Mouse (Mus musculus) heart, adult 8-10 months (tissue): Measurements from ENCODE around the gene Tomm5. TPM values are rescaled to one million over a fixed set of nuclear protein-coding genes. Genes with fewer than 3 reads are reported as not detected.
"Not testable (repeated sequence)": the region's sequence is repeated elsewhere in the genome, so short reads cannot be mapped to it uniquely, and the experiment has no call there.

Experiments used
- DNase-seq: peaks from one replicate; pipeline ENCODE4 v3.0.0; 2022; ENCODE audit warnings: low spot score
- total RNA-seq, 4 experiments: library from RNA; stranded (reverse); gene quantifications; 2 replicates each; pipeline ENCODE4 v1.2.4; 2022

Gene Tomm5
- total RNA-seq, 4 experiments from 2014 or later = 234 to 269 (median 250) TPM

DNA sequence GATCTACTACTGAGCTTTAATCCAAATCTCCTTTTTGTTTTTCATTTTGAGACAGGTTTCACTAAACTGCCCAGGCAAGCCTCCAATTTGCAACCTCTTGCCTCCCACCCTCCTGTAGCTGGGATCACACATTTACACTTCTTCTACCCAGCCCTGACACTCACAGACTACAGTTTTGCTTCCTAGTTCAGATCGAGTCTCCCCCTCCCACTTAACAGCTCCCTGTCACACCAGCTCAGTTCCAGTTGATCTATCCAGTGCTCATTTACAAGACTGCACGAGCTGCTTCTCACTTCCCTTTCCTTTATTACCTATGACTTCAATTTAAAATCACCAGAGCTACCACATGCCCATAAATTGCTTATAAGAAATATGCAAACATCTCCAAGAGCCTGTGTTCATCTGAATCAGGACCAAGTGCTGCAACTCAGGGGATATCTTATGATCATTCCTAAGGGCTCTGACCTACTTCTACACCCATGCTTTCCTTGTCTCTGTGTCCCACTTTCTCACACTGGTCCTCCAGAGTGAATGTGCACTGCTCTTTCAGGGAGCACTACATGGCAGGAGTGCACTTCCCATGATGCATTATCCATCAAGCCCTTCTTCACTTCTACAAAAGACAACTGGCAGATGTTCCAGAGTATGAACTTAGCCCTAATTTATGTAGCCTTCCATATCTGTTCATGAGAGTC is 41.7 kb downstream of the Tomm5 start:
- no peak for DNase-seq

DNA sequence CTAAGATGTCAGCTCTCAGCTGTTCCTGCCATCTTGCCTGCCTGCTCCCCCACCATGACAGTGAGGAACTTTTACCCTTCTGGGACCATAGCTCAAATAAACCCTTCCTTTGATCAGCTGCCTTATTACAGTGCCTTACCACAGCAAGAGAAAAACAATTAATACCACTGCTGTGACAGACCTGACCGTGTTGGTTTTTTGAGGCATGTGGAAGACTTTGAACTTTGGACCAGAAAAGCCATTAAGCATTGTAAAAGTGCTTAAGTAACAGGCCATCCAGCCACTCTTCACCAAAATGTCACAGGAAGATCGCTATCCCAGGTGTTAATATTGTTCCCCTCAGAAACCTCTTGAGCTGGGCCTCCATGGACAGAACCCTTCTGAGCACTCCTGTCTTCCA is 43.3 kb downstream of the Tomm5 start:
- no peak for DNase-seq

DNA sequence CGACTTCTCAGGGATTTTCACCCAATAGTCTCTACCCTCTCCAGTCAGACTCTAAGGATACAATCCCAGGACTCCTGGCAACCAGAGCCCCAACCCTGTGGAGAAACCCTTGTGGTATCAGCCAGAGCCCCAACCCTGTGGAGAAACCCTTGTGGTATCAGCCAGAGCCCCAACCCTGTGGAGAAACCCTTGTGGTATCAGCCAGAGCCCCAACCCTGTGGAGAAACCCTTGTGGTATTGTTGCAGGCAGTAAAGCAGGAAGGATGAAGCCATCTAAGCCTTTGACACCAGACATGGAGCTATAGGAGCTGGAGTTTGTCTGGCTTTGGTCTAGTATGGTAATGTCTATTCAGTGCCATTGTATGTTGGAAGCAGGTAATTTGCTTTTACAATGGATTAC is 44.1 kb downstream of the Tomm5 start:
- DNase-seq = not testable (repeated sequence)

DNA sequence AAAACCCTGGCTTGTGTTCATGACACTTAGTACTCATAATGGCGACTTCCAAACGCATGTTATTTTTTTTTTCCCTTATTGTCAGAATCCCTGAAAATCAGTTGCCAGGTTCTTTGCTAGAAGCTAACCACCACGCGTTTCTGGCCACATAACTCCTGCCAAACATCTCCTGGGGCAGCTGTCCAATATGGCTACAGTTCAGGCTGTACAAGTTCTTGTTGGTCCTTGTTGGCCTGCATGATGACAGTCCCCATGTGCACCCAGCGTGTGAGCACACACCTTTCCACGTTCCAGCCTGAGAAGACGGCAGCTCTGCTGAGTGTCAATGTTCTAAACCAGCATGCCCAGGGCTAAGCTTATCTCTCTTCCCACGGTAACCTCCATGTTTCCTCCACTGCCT is 52.5 kb downstream of the Tomm5 start:
- peak; percentile 48 for DNase-seq

Other genes with a start within 250 kb of the Tomm5 start
- 10 to 100 TPM; 34.0 to 54.1 (median 44.9) TPM for gene Grhpr, start 126.7 kb downstream of the Tomm5 start, total RNA-seq
- 1 to 10 TPM; 3.8 to 5.2 (median 4.6) TPM for gene Zbtb5, start 95.7 kb downstream of the Tomm5 start, total RNA-seq
- gene Polr1e, start 89.5 kb downstream of the Tomm5 start, total RNA-seq = 10 to 100 TPM; 17.5 to 23.3 (median 20.6) TPM
- gene Fbxo10, start 23.5 kb downstream of the Tomm5 start, total RNA-seq = 10 to 100 TPM in 3 of 4 experiments, 1 to 10 TPM in 1; 8.2 to 11.5 (median 10.7) TPM
- gene Frmpd1, start 76.8 kb upstream of the Tomm5 start, total RNA-seq = under 1 TPM; 0.27 to 0.72 (median 0.51) TPM
- 1 to 10 TPM; 2.7 to 6.8 (median 3.3) TPM for gene Trmt10b, start 189.0 kb upstream of the Tomm5 start, total RNA-seq
- 10 to 100 TPM in 3 of 4 experiments, 1 to 10 TPM in 1; 9.8 to 12.5 (median 11.0) TPM for gene Dcaf10, start 234.0 kb upstream of the Tomm5 start, total RNA-seq
- 10 to 100 TPM; 13.5 to 17.8 (median 15.3) TPM for gene Exosc3, start 234.6 kb upstream of the Tomm5 start, total RNA-seq